Mouse (Mus musculus) thymus, adult 2 months (tissue): ENCODE results near the gene Nelfe.
"Not testable (repeated sequence)": the region's sequence is repeated elsewhere in the genome, so short reads cannot be mapped to it uniquely, and the experiment has no call there.

Experiments
- CTCF ChIP-seq: fragments of 200-500 bp; IDR thresholded peaks from 2 replicates; pipeline ENCODE4 v1.5.1; 2012; ENCODE audit warnings: mild to moderate bottlenecking, control low read depth, low read length, moderate library complexity, borderline replicate concordance; ENCODE audit not compliant: control insufficient read depth, poor library complexity, insufficient read depth; ENCODE audit errors: extremely low read depth
- POLR2A ChIP-seq: fragments of 200-500 bp; IDR thresholded peaks from 2 replicates; pipeline ENCODE4 v1.6.1; 2012; ENCODE audit warnings: mild to moderate bottlenecking, low read length, control low read depth, moderate library complexity; ENCODE audit not compliant: control insufficient read depth, poor library complexity, insufficient read depth; ENCODE audit errors: extremely low read depth

DNA sequence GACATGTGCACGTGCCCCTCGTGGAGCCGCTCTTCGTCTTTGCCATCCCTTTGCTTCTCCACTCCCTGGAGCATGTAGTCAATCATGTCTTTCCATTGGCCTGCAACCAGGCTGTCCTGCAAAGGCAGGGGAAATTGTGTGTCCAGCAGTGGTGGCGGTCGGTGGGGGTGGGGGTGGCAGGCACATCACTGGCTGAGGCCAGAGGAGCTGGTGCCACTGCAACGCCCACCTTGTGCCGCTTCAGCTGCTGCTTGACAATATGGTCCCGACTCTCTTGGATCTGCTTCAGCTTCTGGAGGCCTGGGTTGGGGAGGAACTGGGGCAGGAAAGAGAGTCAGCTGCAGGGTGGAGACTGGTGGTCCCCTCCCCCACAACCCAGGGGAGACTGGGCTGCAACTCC is 47.4 kb upstream of the Nelfe start:
- not testable (repeated sequence) for TF ChIP-seq POLR2A, CTCF
